Mouse (Mus musculus) neural tube, embryonic 11.5 days (tissue): ENCODE data around the gene Akirin2. TPM values are rescaled to one million over a fixed set of nuclear protein-coding genes. Genes with fewer than 3 reads are reported as not detected.
A peak's percentile ranks its signal among the peaks of the same experiment; 100 is the strongest.
"Not testable (repeated sequence)": the region's sequence is repeated elsewhere in the genome, so short reads cannot be mapped to it uniquely, and the experiment has no call there.

Experiments used
- ATAC-seq: fragments of 200-750 bp; cut with Nextera tagmentation; 2 replicates; pipeline ENCODE4 v1.8.0; 2017; ENCODE audit warnings: moderate number of reproducible peaks, mild to moderate bottlenecking, moderate TSS enrichment, moderate library complexity; ENCODE audit not compliant: insufficient read depth, low FRiP score, low TSS enrichment
- DNase-seq: peaks from one replicate; pipeline ENCODE4 v3.0.0-alpha.2; 2015; ENCODE audit warnings: low spot score
- H3K27ac ChIP-seq: fragments of 300-500 bp; sonication (generic); 2 replicates; pipeline ENCODE4 v1.5.1; 2014; ENCODE audit warnings: low read depth, mild to moderate bottlenecking, low read length
- H3K27me3 ChIP-seq: fragments of 300-500 bp; sonication (generic); 2 replicates; pipeline ENCODE4 v1.6.1; 2014; ENCODE audit warnings: mild to moderate bottlenecking, low read length, mixed read lengths; ENCODE audit not compliant: control insufficient read depth, insufficient read depth
- H3K36me3 ChIP-seq: fragments of 300-500 bp; sonication (generic); 2 replicates; pipeline ENCODE4 v1.6.1; 2014; ENCODE audit warnings: mild to moderate bottlenecking, low read length, moderate library complexity, mixed read lengths; ENCODE audit not compliant: control insufficient read depth, insufficient read depth
- H3K4me1 ChIP-seq: fragments of 300-500 bp; sonication (generic); 2 replicates; pipeline ENCODE4 v1.6.1; 2014; ENCODE audit warnings: low read length, mixed read lengths; ENCODE audit not compliant: control insufficient read depth, insufficient read depth
- H3K4me2 ChIP-seq: fragments of 300-500 bp; sonication (generic); 2 replicates; pipeline ENCODE4 v1.6.1; 2014; ENCODE audit warnings: low read depth, mild to moderate bottlenecking, moderate library complexity
- H3K4me3 ChIP-seq: fragments of 300-500 bp; sonication (generic); 2 replicates; pipeline ENCODE4 v1.5.1; 2014; ENCODE audit warnings: low read depth, low read length
- H3K9ac ChIP-seq: fragments of 300-500 bp; sonication (generic); 2 replicates; pipeline ENCODE4 v1.6.1; 2014; ENCODE audit warnings: mild to moderate bottlenecking, low read length
- H3K9me3 ChIP-seq: fragments of 300-500 bp; sonication (generic); 2 replicates; pipeline ENCODE4 v1.6.1; 2016; ENCODE audit warnings: low read length; ENCODE audit not compliant: control insufficient read depth
- WGBS: fragments of 180-500 bp; shearing (Covaris S2); extraction: QIAGEN DNeasy Blood & Tissue Kit; methylation state at CpG from one replicate; pipeline ENCODE4 v1.1.7; 2014; 5-methylcytosine and 5-hydroxymethylcytosine counted together
- polyA plus RNA-seq: library from polyadenylated mRNA; unstranded; fragments of >200 nt; fragmentation: Nextera tagmentation; extraction: Ambion mirVana; gene quantifications from 2 replicates; pipeline ENCODE4 v1.2.1, GENCODE M21; 2014

The Akirin2 gene
- polyA plus RNA-seq, 1 experiment from 2014 or later, result 104 TPM

DNA sequence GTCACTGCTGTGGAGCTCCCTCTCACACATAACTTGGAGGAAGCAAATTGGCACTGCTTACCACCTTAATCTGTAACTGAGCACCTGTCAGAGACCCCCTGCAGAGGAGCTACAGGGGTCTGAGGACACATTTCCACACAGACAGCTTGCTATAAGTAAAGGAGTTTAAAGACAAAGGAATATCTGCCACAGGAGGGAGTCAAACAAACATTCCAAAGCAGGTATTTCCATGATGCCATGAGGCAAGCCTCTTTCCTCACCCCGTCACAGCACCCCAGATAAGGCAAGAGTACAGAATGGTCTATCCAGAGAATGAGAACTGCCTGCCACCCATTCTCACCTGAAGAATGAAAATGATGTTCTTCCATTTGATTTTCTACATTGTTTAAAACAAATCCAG, 28.5 kb downstream of the Akirin2 start:
- Histone ChIP-seq H3K27ac (no peak overlapping the region), H3K4me1 (0 out of 2 replicates have a peak, but pooled peaks cover 3% of the 10 kb centered on the region), H3K9me3 (no peaks in the 10 kb centered on the region), H3K27me3 (no peaks in the 10 kb centered on the region), H3K4me2 (no peak overlapping the region), H3K36me3 (peaks cover 11% of the 10 kb centered on the region), H3K4me3 (no peak overlapping the region), H3K9ac (no peak overlapping the region)
- 100% methylated on average over 1 of the region's 1 CpGs for WGBS
- DNase-seq (no peak), ATAC-seq (no peak)

DNA sequence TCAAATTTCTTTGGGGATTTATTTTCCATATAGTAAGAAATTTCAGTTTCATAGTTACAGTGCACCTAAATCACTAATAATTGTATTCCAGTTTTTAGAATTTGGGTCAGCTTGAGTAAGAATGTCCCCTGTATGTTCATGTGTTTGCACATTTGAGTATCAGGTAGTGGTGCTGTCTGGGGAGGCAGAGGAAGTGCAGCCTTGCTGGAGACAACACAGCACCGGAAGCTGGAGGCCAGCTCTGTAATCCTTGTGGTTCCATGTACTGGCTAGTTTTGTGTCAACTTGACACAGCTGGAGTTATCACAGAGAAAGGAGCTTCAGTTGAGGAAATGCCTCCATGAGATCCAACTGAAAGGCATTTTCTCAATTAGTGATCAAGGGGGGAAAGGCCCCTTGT, 30.8 kb downstream of the Akirin2 start:
- not testable (repeated sequence) for H3K4me2 ChIP-seq, H3K9me3 ChIP-seq, DNase-seq, H3K4me3 ChIP-seq, H3K4me1 ChIP-seq, H3K27me3 ChIP-seq, H3K9ac ChIP-seq, H3K27ac ChIP-seq, ATAC-seq
- WGBS, result 96% methylated on average over 1 of the region's 1 CpGs
- peaks cover 11% of the 10 kb centered on the region for H3K36me3 ChIP-seq

DNA sequence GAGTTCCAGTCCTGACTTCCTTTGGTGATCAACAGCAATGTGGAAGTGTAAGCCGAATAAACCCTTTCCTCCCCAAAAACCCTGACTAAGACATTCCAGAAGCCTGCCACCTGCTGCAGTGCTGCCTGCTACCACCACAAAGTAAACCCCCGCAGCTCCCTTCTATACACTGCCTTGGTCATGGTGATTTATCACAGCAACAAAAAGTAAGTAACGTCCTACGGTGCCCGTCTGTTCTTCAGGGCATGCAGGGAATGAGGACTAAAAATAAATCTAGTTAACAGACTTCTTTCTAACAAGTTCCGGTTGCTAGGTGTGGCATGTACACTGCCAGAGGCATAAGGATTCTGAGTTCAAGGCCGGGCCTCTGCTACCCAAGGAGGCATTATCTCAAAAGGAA, 31.3 kb downstream of the Akirin2 start:
- ATAC-seq, result peak; percentile 60
- DNase-seq, result no peak
- 0 out of 2 replicates have a peak, but pooled peaks cover 3% of the 10 kb centered on the region for H3K4me1 ChIP-seq
- H3K27ac ChIP-seq, result no peak overlapping the region
- WGBS, result 47% methylated on average over 7 of the region's 7 CpGs
- H3K27me3 ChIP-seq, result no peaks in the 10 kb centered on the region
- H3K36me3 ChIP-seq, result peaks cover 9% of the 10 kb centered on the region
- H3K4me3 ChIP-seq, result no peak overlapping the region
- H3K9ac ChIP-seq, result no peak overlapping the region
- no peaks in the 10 kb centered on the region for H3K9me3 ChIP-seq
- H3K4me2 ChIP-seq, result no peak overlapping the region

DNA sequence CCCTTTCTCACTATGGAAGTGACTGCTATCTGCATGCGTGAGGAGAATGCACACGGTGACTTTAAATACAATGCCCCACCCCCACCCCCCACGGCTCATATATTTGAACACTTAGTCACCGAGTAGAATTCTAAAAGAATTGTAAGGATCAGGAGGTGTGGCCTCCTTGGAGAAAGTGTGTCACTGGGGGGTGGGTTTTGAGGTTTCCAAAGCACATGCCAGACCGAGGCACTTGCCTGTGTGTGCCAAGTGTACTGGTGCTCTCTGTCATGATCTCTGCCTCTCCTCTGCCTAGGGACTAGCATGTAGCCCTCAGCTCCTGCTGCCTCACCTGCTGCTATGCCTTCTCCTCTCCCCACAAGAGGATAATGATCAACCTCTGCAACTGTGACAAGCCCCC, 31.7 kb downstream of the Akirin2 start:
- no peaks in the 10 kb centered on the region for H3K9me3 ChIP-seq
- DNase-seq (no peak), ATAC-seq (peak; percentile 39; the same call in 1 of the 2 replicates)
- H3K4me2 ChIP-seq, result no peak overlapping the region
- H3K27ac ChIP-seq, result no peak overlapping the region
- 0 out of 2 replicates have a peak, but pooled peaks cover 3% of the 10 kb centered on the region for H3K4me1 ChIP-seq
- H3K4me3 ChIP-seq, result no peak overlapping the region
- H3K27me3 ChIP-seq, result no peaks in the 10 kb centered on the region
- H3K36me3 ChIP-seq, result peaks cover 8% of the 10 kb centered on the region
- 71% methylated on average over 5 of the region's 5 CpGs for WGBS
- H3K9ac ChIP-seq, result no peak overlapping the region

DNA sequence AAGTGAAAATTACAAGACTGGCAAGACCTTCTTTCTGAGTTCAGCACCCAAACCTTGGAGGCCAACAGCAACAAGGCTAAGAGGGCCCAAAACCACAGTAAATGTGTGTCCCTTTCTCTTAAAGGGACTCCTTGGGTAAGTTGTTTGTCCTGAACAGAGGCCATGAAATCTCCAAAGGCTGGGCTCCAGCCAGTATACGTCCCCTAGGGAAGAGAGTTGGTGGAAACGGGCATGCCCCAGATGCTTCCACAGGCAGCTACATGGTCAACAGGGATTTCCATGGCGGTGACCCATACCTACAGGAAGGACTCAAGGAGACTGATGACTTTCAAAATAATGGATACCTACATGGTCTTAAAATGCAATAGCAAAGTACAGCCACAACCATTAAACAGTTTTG, 32.7 kb downstream of the Akirin2 start:
- Histone ChIP-seq H3K27ac (no peak overlapping the region), H3K4me1 (0 out of 2 replicates have a peak, but pooled peaks cover 3% of the 10 kb centered on the region), H3K4me3 (no peak overlapping the region), H3K36me3 (peaks cover 6% of the 10 kb centered on the region), H3K4me2 (no peak overlapping the region), H3K9me3 (no peaks in the 10 kb centered on the region), H3K27me3 (no peaks in the 10 kb centered on the region), H3K9ac (no peak overlapping the region)
- DNase-seq (no peak), ATAC-seq (no peak)
- 90% methylated on average over 3 of the region's 3 CpGs for WGBS

DNA sequence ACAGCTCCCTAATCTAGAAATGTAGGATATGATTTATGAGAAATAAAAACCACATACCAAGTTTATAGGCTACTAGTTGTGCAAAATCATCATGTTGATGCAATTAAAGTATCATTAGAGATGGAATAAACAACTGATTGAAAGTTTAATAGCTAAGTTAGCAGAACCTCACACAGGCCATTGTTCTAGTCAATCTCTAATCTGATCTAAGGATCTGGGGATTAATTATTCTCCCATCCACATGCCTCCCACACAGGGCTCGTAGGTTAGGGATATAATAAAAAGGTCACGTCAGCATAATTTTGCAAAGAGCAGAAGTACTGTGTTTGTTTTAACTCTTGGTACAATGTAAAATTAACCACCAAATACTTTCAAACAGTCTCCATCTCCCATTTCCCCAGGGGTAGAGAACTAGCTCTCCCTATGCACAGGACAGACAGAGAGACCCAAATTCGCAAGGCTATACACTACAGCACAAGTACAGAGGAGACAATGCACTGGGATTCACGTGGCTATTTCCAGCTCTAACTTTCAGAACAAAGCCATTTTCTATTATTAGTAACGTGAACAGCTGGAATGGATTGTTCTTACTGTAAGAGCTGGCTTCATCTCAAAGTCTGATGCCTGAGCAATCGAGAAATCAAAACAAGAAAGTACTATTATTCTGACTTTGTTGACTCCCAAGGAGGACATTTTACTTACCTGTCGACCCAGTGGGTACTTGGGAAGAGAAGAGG, 34.3 kb downstream of the Akirin2 start:
- Histone ChIP-seq H3K27ac (no peak overlapping the region), H3K4me1 (0 out of 2 replicates have a peak, but pooled peaks cover 3% of the 10 kb centered on the region), H3K9ac (no peak overlapping the region), H3K4me2 (no peak overlapping the region), H3K27me3 (no peaks in the 10 kb centered on the region), H3K36me3 (peaks cover 2% of the 10 kb centered on the region; the same call in 1 of the 2 replicates), H3K4me3 (no peak overlapping the region), H3K9me3 (no peaks in the 10 kb centered on the region)
- WGBS, result 91% methylated on average over 7 of the region's 7 CpGs
- no peak for DNase-seq
- ATAC-seq, result no peak

DNA sequence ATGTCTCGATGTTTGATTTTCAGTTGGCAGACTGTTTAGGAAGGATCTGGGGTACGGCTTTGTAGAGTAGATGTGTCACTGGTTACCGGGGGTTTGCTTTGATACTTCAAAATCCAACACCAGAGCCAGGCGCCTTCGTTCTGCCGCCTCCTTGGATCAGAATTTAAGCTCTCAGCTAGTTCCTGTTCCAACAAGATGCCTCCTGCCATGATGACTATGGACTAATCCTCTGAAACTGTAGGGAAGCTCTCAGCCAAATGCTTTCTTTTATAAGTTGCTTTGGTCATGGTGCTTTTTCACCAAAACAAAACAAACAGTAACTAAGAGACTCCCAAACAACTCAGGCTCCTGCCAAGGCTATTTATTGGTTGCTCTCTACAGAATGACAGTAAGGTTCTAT, 52.4 kb downstream of the Akirin2 start:
- DNase-seq (no peak), ATAC-seq (no peak)
- Histone ChIP-seq H3K4me2 (no peak overlapping the region), H3K27ac (no peak overlapping the region), H3K4me3 (no peak overlapping the region), H3K4me1 (no peaks in the 10 kb centered on the region), H3K36me3 (peaks cover 2% of the 10 kb centered on the region), H3K27me3 (no peaks in the 10 kb centered on the region), H3K9me3 (no peaks in the 10 kb centered on the region), H3K9ac (no peak overlapping the region)
- WGBS, result 96% methylated on average over 6 of the region's 6 CpGs

DNA sequence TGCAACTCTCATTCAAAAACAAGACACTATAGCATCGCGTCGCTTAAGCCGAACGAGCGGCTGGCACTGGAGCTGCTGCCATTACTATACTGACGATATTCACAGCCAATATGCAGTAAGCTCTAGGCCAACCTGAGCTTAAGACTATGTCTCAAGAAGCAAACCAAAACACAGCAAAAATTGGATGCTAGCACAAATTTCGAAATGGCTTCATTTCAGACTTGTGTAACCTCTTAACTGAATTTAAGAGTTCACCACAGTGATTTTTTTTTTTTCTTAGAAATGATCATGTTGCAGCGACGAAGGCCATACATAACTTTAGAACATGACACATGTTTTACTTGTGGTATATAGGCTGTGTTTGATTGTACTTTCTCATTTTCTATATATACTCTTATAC, 55.9 kb downstream of the Akirin2 start:
- Histone ChIP-seq H3K9ac (no peak overlapping the region), H3K27ac (no peak overlapping the region), H3K4me3 (no peak overlapping the region), H3K4me2 (no peak overlapping the region), H3K4me1 (no peaks in the 10 kb centered on the region), H3K36me3 (peaks cover 2% of the 10 kb centered on the region), H3K27me3 (no peaks in the 10 kb centered on the region), H3K9me3 (no peaks in the 10 kb centered on the region)
- DNase-seq (no peak), ATAC-seq (no peak)
- WGBS, result 95% methylated on average over 10 of the region's 10 CpGs

DNA sequence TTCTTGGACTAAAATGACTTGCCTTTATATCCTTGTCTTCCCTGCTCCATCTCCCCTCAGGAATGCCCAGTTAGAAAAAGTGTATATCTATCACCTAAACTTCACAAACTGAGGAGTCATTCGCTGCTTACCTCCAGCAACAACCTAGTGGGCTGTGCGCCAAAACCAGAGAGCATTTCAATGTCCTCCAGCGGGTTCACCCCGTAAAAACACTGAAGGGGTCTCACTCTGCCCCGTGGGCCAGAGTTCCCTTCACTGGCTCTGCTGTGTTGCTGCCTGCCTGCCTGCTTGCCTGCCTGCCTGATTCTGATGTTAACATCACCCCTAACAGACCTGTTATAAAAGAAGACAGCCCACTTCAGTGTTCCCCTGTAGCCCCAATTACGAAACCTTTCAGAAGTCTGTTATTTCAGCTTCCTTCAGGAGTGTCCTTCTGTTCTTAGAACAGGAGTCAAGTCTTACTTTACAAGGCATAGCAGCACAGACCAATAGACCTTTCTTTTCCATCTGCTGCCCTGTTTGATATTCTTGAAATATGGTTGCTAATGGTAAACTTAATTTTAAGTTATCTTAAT, 62.9 kb downstream of the Akirin2 start:
- WGBS, result 77% methylated on average over 6 of the region's 6 CpGs
- no peak overlapping the region for H3K27ac ChIP-seq
- no peaks in the 10 kb centered on the region for H3K27me3 ChIP-seq
- H3K4me1 ChIP-seq, result peaks cover 15% of the 10 kb centered on the region
- no peaks in the 10 kb centered on the region for H3K36me3 ChIP-seq
- H3K9me3 ChIP-seq, result no peaks in the 10 kb centered on the region
- peak overlapping the region; percentile 89 for H3K9ac ChIP-seq
- DNase-seq (no peak), ATAC-seq (no peak)
- H3K4me3 ChIP-seq, result peak overlapping the region; percentile 79
- H3K4me2 ChIP-seq, result peak overlapping the region; percentile 71
